Mouse (Mus musculus): ENCODE measurements at regions not wholly inside any gene's neighbourhood (a gene's known extent, or its start where the extent isn't known, plus 50 kb on each side); places are given as distances from the start of the nearest gene placed in this dataset.

DNA sequence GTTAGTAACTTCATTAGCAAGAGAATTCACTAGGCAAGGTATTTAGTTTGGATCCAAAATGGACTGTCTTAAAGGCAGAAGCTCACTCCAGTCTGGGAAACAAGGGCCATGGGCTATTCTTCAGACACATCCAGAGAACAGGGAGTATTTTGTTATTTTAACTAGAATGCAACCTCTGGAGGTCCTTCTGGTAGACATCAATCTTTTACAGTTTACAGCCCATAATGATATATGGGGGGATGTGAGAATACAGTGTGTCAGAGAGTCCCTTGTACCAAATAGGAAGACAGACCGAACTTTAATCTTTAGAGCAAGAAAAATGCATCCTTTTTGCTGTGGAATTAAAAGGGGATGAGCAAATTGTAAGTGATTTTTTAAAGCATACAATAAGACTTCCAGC, 157.6 kb upstream of the Nrp1 start:
- 43% methylated on average over 1 of the region's 1 CpGs for WGBS (ENCODE audit: insufficient replicate concordance)
- no peaks in the 10 kb centered on the region for H3K27me3 ChIP-seq (ENCODE audit: control insufficient read depth, insufficient read depth, low read depth, low read length)
- ATAC-seq (ENCODE audit: low read depth) = no peak
- no peaks in the 10 kb centered on the region for H3K36me3 ChIP-seq (ENCODE audit: control insufficient read depth, insufficient read depth)
- no peak overlapping the region for H3K27ac ChIP-seq (ENCODE audit: low read length)
- no peak overlapping the region for H3K4me3 ChIP-seq (ENCODE audit: low read depth, low read length)
- no peaks in the 10 kb centered on the region for H3K9me3 ChIP-seq (replicated peaks; ENCODE audit: control insufficient read depth, low read length)
- no peak overlapping the region for H3K9ac ChIP-seq (ENCODE audit: low read depth, low read length)
- H3K4me1 ChIP-seq (ENCODE audit: control insufficient read depth, low read depth, low read length) = no peaks in the 10 kb centered on the region
- H3K4me2 ChIP-seq (ENCODE audit: low read depth, low read length) = no peak overlapping the region

GRCm38 (mm10) chr8:128201635-128202034, 156.8 kb upstream of the Nrp1 start:
- Histone ChIP-seq H3K4me2 (ENCODE audit: low read depth, low read length) (no peak overlapping the region), H3K9me3 (replicated peaks; ENCODE audit: control insufficient read depth, low read length) (no peaks in the 10 kb centered on the region), H3K27ac (ENCODE audit: low read length) (no peak overlapping the region), H3K9ac (ENCODE audit: low read depth, low read length) (no peak overlapping the region), H3K36me3 (ENCODE audit: control insufficient read depth, insufficient read depth) (no peaks in the 10 kb centered on the region), H3K27me3 (ENCODE audit: control insufficient read depth, insufficient read depth, low read depth, low read length) (no peaks in the 10 kb centered on the region), H3K4me1 (ENCODE audit: control insufficient read depth, low read depth, low read length) (no peaks in the 10 kb centered on the region), H3K4me3 (ENCODE audit: low read depth, low read length) (no peak overlapping the region)
- no peak for ATAC-seq (ENCODE audit: low read depth)
- 53% methylated on average over 4 of the region's 4 CpGs for WGBS (ENCODE audit: insufficient replicate concordance)

GRCm38 (mm10) chr8:128202158-128202886, 156.1 kb upstream of the Nrp1 start:
- Histone ChIP-seq H3K36me3 (ENCODE audit: control insufficient read depth, insufficient read depth) (no peaks in the 10 kb centered on the region), H3K9me3 (replicated peaks; ENCODE audit: control insufficient read depth, low read length) (no peaks in the 10 kb centered on the region), H3K27me3 (ENCODE audit: control insufficient read depth, insufficient read depth, low read depth, low read length) (no peaks in the 10 kb centered on the region), H3K4me2 (ENCODE audit: low read depth, low read length) (no peak overlapping the region), H3K4me1 (ENCODE audit: control insufficient read depth, low read depth, low read length) (no peaks in the 10 kb centered on the region), H3K27ac (ENCODE audit: low read length) (no peak overlapping the region), H3K4me3 (ENCODE audit: low read depth, low read length) (no peak overlapping the region), H3K9ac (ENCODE audit: low read depth, low read length) (no peak overlapping the region)
- WGBS (ENCODE audit: insufficient replicate concordance) = 27% methylated on average over 4 of the region's 4 CpGs
- no peak for ATAC-seq (ENCODE audit: low read depth)

DNA sequence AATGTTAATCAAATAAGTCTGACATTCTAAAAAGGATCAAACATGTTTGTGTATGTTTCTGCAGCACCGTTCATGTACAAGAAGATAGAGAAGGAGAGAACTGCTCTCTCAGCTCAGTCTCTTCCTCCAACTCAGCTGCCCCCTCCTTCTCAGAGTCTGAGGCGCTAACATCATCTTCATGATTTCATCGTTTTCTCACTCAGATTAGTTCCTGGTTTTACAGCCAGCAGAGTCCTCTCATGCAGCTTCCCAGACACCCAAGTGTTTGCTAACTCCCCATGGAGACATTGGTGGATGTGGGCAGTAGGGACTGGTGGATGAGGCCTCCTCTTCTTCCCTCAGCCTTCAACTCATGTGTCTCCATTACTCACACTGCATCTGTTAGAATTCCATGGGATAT, 153.6 kb upstream of the Nrp1 start:
- Histone ChIP-seq H3K9ac (ENCODE audit: low read depth, low read length) (no peak overlapping the region), H3K27ac (ENCODE audit: low read length) (no peak overlapping the region), H3K9me3 (replicated peaks; ENCODE audit: control insufficient read depth, low read length) (no peaks in the 10 kb centered on the region), H3K27me3 (ENCODE audit: control insufficient read depth, insufficient read depth, low read depth, low read length) (no peaks in the 10 kb centered on the region), H3K36me3 (ENCODE audit: control insufficient read depth, insufficient read depth) (no peaks in the 10 kb centered on the region), H3K4me1 (ENCODE audit: control insufficient read depth, low read depth, low read length) (no peaks in the 10 kb centered on the region), H3K4me3 (ENCODE audit: low read depth, low read length) (no peak overlapping the region), H3K4me2 (ENCODE audit: low read depth, low read length) (no peak overlapping the region)
- WGBS (ENCODE audit: insufficient replicate concordance) = 50% methylated on average over 3 of the region's 3 CpGs
- ATAC-seq (ENCODE audit: low read depth) = no peak

- no peak overlapping the region for H3K27ac ChIP-seq (ENCODE audit: low read length)
- no peak for ATAC-seq (ENCODE audit: low read depth)
- H3K4me1 ChIP-seq (ENCODE audit: control insufficient read depth, low read depth, low read length) = no peaks in the 10 kb centered on the region
- H3K9me3 ChIP-seq (replicated peaks; ENCODE audit: control insufficient read depth, low read length) = no peaks in the 10 kb centered on the region
- no peak overlapping the region for H3K9ac ChIP-seq (ENCODE audit: low read depth, low read length)
- H3K4me3 ChIP-seq (ENCODE audit: low read depth, low read length) = no peak overlapping the region
- H3K4me2 ChIP-seq (ENCODE audit: low read depth, low read length) = no peak overlapping the region
- H3K36me3 ChIP-seq (ENCODE audit: control insufficient read depth, insufficient read depth) = no peaks in the 10 kb centered on the region
- H3K27me3 ChIP-seq (ENCODE audit: control insufficient read depth, insufficient read depth, low read depth, low read length) = no peaks in the 10 kb centered on the region
These were observed 151.3 kb upstream of the Nrp1 start for GRCm38 (mm10) chr8:128207138-128207537.

DNA sequence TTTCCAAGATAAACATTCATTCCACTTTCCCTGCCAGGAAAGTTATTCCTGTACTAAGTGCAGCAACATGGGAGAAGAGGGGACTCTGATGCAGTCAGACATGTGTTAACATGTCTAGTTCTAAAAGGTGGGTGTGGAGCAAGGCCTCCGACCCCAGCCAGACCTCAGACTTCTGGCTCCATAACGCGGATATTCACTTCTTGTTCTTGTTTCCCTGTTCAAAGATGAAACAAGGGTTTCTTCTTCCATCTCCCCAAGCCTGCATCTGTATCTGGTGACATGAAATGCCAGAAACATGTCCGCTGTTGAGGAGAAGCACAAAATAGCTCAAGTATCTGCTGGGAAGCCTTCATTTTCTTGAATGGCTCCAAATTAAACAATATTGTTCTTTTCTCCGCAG, 147.6 kb upstream of the Nrp1 start:
- H3K4me3 ChIP-seq (ENCODE audit: low read depth, low read length) = no peak overlapping the region
- ATAC-seq (ENCODE audit: low read depth) = no peak
- H3K4me1 ChIP-seq (ENCODE audit: control insufficient read depth, low read depth, low read length) = no peaks in the 10 kb centered on the region
- WGBS (ENCODE audit: insufficient replicate concordance) = 65% methylated on average over 5 of the region's 5 CpGs
- H3K27me3 ChIP-seq (ENCODE audit: control insufficient read depth, insufficient read depth, low read depth, low read length) = no peaks in the 10 kb centered on the region
- H3K36me3 ChIP-seq (ENCODE audit: control insufficient read depth, insufficient read depth) = no peaks in the 10 kb centered on the region
- no peaks in the 10 kb centered on the region for H3K9me3 ChIP-seq (replicated peaks; ENCODE audit: control insufficient read depth, low read length)
- H3K27ac ChIP-seq (ENCODE audit: low read length) = no peak overlapping the region
- no peak overlapping the region for H3K4me2 ChIP-seq (ENCODE audit: low read depth, low read length)
- H3K9ac ChIP-seq (ENCODE audit: low read depth, low read length) = no peak overlapping the region

DNA sequence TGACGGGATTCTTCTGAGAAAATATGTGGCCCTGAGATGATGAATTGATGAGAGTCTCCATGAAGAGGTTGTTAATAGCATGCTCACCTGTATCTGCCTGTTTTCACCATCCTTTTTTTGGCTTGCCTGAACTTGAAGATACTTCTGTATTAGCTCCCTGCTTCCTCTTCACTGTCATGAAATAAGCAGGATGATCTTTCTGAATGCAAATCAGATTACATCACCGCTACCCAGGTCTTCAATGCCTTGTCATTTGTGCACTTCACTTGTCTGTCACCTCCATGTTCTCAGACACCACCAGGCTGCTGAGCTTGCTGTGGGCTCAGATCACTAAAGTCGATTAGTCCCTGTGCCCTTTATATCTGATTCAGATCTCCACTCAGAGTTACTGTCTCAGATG, 146.2 kb upstream of the Nrp1 start:
- 49% methylated on average over 3 of the region's 3 CpGs for WGBS (ENCODE audit: insufficient replicate concordance)
- Histone ChIP-seq H3K36me3 (ENCODE audit: control insufficient read depth, insufficient read depth) (no peaks in the 10 kb centered on the region), H3K4me1 (ENCODE audit: control insufficient read depth, low read depth, low read length) (no peaks in the 10 kb centered on the region), H3K4me3 (ENCODE audit: low read depth, low read length) (no peak overlapping the region), H3K27ac (ENCODE audit: low read length) (no peak overlapping the region), H3K27me3 (ENCODE audit: control insufficient read depth, insufficient read depth, low read depth, low read length) (no peaks in the 10 kb centered on the region), H3K9me3 (replicated peaks; ENCODE audit: control insufficient read depth, low read length) (no peaks in the 10 kb centered on the region), H3K9ac (ENCODE audit: low read depth, low read length) (no peak overlapping the region), H3K4me2 (ENCODE audit: low read depth, low read length) (no peak overlapping the region)
- ATAC-seq (ENCODE audit: low read depth) = no peak

DNA sequence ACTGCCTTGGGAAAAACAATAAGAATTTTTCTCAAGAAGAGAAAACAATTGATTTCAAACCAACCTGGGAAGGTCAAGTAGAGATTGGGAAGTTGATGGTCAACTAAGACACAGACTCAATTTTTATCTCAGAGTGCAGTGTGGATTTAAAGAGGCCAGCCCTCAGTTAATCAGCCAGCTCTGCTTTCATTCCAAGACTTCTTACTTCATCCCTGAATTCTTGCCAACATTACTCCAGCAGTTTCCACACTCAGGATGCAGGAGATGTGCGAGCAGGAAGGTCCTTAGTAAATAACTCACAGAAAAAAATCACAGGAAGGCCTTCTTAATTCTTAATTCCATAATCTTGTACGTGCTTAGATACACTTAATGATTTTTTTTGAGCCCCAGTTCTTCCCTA, 144.1 kb upstream of the Nrp1 start:
- no peaks in the 10 kb centered on the region for H3K27me3 ChIP-seq (ENCODE audit: control insufficient read depth, insufficient read depth, low read depth, low read length)
- no peak overlapping the region for H3K4me2 ChIP-seq (ENCODE audit: low read depth, low read length)
- no peak overlapping the region for H3K9ac ChIP-seq (ENCODE audit: low read depth, low read length)
- no peaks in the 10 kb centered on the region for H3K9me3 ChIP-seq (replicated peaks; ENCODE audit: control insufficient read depth, low read length)
- H3K4me3 ChIP-seq (ENCODE audit: low read depth, low read length) = no peak overlapping the region
- no peak for ATAC-seq (ENCODE audit: low read depth)
- H3K27ac ChIP-seq (ENCODE audit: low read length) = no peak overlapping the region
- no peaks in the 10 kb centered on the region for H3K36me3 ChIP-seq (ENCODE audit: control insufficient read depth, insufficient read depth)
- no peaks in the 10 kb centered on the region for H3K4me1 ChIP-seq (ENCODE audit: control insufficient read depth, low read depth, low read length)
- 41% methylated on average over 2 of the region's 2 CpGs for WGBS (ENCODE audit: insufficient replicate concordance)

DNA sequence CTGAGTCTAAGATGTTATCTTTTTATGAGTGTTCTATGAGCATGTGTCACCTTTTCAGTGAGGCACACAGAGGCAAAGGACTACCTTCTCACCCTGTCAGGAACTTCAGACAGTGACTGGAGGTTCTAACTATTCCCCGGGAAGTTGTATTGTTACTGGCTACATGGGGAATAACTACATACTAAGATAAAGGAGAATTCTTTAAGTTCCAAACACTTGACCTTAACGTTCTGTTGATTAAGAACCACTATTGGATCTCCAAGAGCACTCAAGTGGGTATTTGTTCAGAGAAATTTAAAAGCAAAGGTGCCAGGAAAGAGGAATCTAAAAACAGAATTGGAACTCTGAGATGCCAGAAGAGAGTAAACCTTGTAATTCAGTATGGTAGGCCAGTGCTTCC, 139.5 kb upstream of the Nrp1 start:
- H3K9me3 ChIP-seq (replicated peaks; ENCODE audit: control insufficient read depth, low read length) = no peaks in the 10 kb centered on the region
- H3K4me2 ChIP-seq (ENCODE audit: low read depth, low read length) = no peak overlapping the region
- no peak for ATAC-seq (ENCODE audit: low read depth)

More for the DNA sequence above, 139.5 kb upstream of the Nrp1 start:
- H3K4me3 ChIP-seq (ENCODE audit: low read depth, low read length) = no peak overlapping the region
- WGBS (ENCODE audit: insufficient replicate concordance) = 47% methylated on average over 2 of the region's 2 CpGs
- H3K36me3 ChIP-seq (ENCODE audit: control insufficient read depth, insufficient read depth) = no peaks in the 10 kb centered on the region
- no peaks in the 10 kb centered on the region for H3K4me1 ChIP-seq (ENCODE audit: control insufficient read depth, low read depth, low read length)
- no peak overlapping the region for H3K9ac ChIP-seq (ENCODE audit: low read depth, low read length)
- no peaks in the 10 kb centered on the region for H3K27me3 ChIP-seq (ENCODE audit: control insufficient read depth, insufficient read depth, low read depth, low read length)
- H3K27ac ChIP-seq (ENCODE audit: low read length) = no peak overlapping the region

Measured in liver, embryonic 16.5 days (tissue).